Mouse (Mus musculus): Measurements from ENCODE around the gene Lum.

GRCm38 (mm10) chr10:97595680-97596079 is 30.8 kb downstream of the Lum start:
- TF ChIP-seq CTCF (IDR thresholded peaks at IDR 0.05; ENCODE audit: control insufficient read depth, insufficient read depth, insufficient read length): no peak
- TF ChIP-seq MYOD1 (IDR thresholded peaks at IDR 0.05; ENCODE audit: control insufficient read depth, insufficient read length, low read depth): no peak
- no peak for TF ChIP-seq USF1 (IDR thresholded peaks at IDR 0.05; ENCODE audit: low read depth)
- TF ChIP-seq MAX (IDR thresholded peaks at IDR 0.05): no peak
